Mouse (Mus musculus) cortical plate, adult 2 months (tissue): ENCODE measurements around the gene Exoc4.

Experiments
- CTCF ChIP-seq: fragments of 200-500 bp; IDR thresholded peaks from 2 replicates; pipeline ENCODE4 v1.5.1; 2011; ENCODE audit warnings: mild to moderate bottlenecking, control low read depth, low read length; ENCODE audit not compliant: insufficient read depth; ENCODE audit errors: extremely low read depth
- POLR2A ChIP-seq: fragments of 200-500 bp; IDR thresholded peaks from 2 replicates; pipeline ENCODE4 v1.6.1; 2011; ENCODE audit warnings: mild to moderate bottlenecking, low read length, control low read depth; ENCODE audit not compliant: insufficient read depth; ENCODE audit errors: extremely low read depth

- TF ChIP-seq CTCF (no peak), POLR2A (no peak)
Measured at GRCm38 (mm10) chr6:33227371-33227770, 21.5 kb upstream of the Exoc4 start.
